38 mouse cellular contexts compared by ENCODE assay signal in the genomic region with DNA sequence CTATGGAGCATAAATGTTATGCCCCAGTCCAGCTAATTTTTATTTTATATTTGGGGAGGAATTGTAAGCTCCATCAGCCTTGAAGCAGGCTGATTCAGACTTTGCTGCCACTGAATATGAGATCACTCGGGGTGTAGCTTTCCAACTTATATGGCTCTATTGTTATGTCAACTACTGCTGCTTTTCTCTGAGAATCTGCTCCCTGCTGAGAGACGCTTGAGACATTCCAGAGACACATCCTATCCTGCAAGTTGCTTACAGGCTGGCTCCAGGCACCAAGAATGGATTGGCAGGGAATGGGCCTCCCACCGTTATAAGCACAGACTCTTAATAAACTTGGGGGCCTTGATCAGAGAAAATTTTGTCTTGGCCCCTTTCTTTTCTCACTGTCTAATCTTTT. TPM values are rescaled to one million over a fixed set of nuclear protein-coding genes. Genes with fewer than 3 reads are reported as not detected.
"Had no signal": no experiment of that assay in that cellular context is flagged by ENCODE, and none has a peak within 500 bp of the region (broad histone marks: within the 10 kb centered on the region; RNA-seq: fewer than 3 reads in every experiment).

No protein-coding gene starts in this region.

- H3K9ac ChIP-seq: embryonic facial prominence, embryonic 12.5 days; embryonic facial prominence, embryonic 13.5 days; embryonic facial prominence, embryonic 15.5 days; forebrain, embryonic 12.5 days; forebrain, embryonic 13.5 days; forebrain, embryonic 15.5 days; forebrain, postnatal 0 days had no signal

- DNase-seq: cerebellum, adult 9-11 months; cerebellum, postnatal 10 days; cerebellum, postnatal 14 days; cerebellum, postnatal 25 days; cerebellum, postnatal 36 days; embryo, embryonic 11 days; forebrain, postnatal 0 days; gastrocnemius, adult 2 months; gastrocnemius, postnatal 10 days; gastrocnemius, postnatal 14 days; gastrocnemius, postnatal 25 days; gastrocnemius, postnatal 36 days; heart, adult 11 months; heart, adult 18-20 months; heart, adult 2 months had no signal

- H3K36me3 ChIP-seq: embryonic facial prominence, embryonic 12.5 days; embryonic facial prominence, embryonic 13.5 days; embryonic facial prominence, embryonic 15.5 days; forebrain, embryonic 10.5 days; forebrain, embryonic 12.5 days; forebrain, embryonic 15.5 days; heart, embryonic 10.5 days had no signal

- ATAC-seq: forebrain, embryonic 13.5 days; forebrain, embryonic 14.5 days; forebrain, embryonic 15.5 days; forebrain, embryonic 16.5 days; forebrain, postnatal 0 days had no signal

- H3K4me1 ChIP-seq: embryonic facial prominence, embryonic 12.5 days; embryonic facial prominence, embryonic 13.5 days; embryonic facial prominence, embryonic 15.5 days; forebrain, embryonic 10.5 days; forebrain, embryonic 12.5 days; forebrain, embryonic 13.5 days; forebrain, embryonic 15.5 days; heart, embryonic 10.5 days had no signal

- H3K27ac ChIP-seq: embryonic facial prominence, embryonic 12.5 days; embryonic facial prominence, embryonic 13.5 days; embryonic facial prominence, embryonic 15.5 days; forebrain, embryonic 10.5 days; forebrain, embryonic 12.5 days; forebrain, embryonic 13.5 days; forebrain, embryonic 15.5 days; gastrocnemius, adult 2 months; heart, adult 2 months; heart, embryonic 10.5 days had no signal

- H3K27me3 ChIP-seq: embryonic facial prominence, embryonic 12.5 days; embryonic facial prominence, embryonic 13.5 days; embryonic facial prominence, embryonic 15.5 days; forebrain, embryonic 12.5 days; forebrain, embryonic 13.5 days; forebrain, embryonic 15.5 days had no signal

- H3K4me2 ChIP-seq: embryonic facial prominence, embryonic 12.5 days; embryonic facial prominence, embryonic 13.5 days; embryonic facial prominence, embryonic 15.5 days; forebrain, embryonic 12.5 days; forebrain, embryonic 13.5 days; forebrain, embryonic 15.5 days; heart, embryonic 11.5 days had no signal

- H3K4me3 ChIP-seq: embryonic facial prominence, embryonic 12.5 days; embryonic facial prominence, embryonic 13.5 days; embryonic facial prominence, embryonic 15.5 days; erythroblast, embryonic 14.5 days; forebrain, embryonic 10.5 days; forebrain, embryonic 12.5 days; forebrain, embryonic 13.5 days; forebrain, embryonic 15.5 days; gastrocnemius, adult 2 months; heart, adult 2 months; heart, embryonic 10.5 days had no signal

RNA-seq across cellular contexts. Expression of a gene that starts 10.0 kb away (rescaled TPM):
- total RNA-seq: common myeloid progenitor, adult 5-6 weeks; forebrain, postnatal 0 days; gastrocnemius, adult 18-20 months; gastrocnemius, adult 2 months; gastrocnemius, adult 8-10 months; gastrocnemius, postnatal 10 days; gastrocnemius, postnatal 14 days; gastrocnemius, postnatal 25 days; gastrocnemius, postnatal 36 days; gastrocnemius, postnatal 4 days; heart, adult 18-20 months; heart, adult 2 months; heart, adult 8-10 months had no signal
- polyA plus RNA-seq: cortical plate, adult 2 months; embryonic facial prominence, embryonic 11.5 days; embryonic facial prominence, embryonic 12.5 days; embryonic facial prominence, embryonic 13.5 days; embryonic facial prominence, embryonic 14.5 days; embryonic facial prominence, embryonic 15.5 days; erythroblast, embryonic 14.5 days; forebrain, embryonic 10.5 days; forebrain, embryonic 11.5 days; forebrain, embryonic 12.5 days; forebrain, embryonic 13.5 days; forebrain, embryonic 14.5 days; forebrain, embryonic 15.5 days; forebrain, embryonic 16.5 days; forebrain, postnatal 0 days; frontal cortex, adult 2 months; gonadal fat pad, adult 2 months; heart, adult 2 months; heart, embryonic 10.5 days; heart, embryonic 11.5 days had no signal
